Mouse (Mus musculus) urinary bladder, postnatal 36 days (tissue): ENCODE measurements at regions not wholly inside any gene's neighbourhood (a gene's known extent, or its start where the extent isn't known, plus 50 kb on each side); places are given as distances from the start of the nearest gene placed in this dataset.

Experiments
- DNase-seq, 2 experiments: peaks; one replicate each; pipeline ENCODE4 v3.0.0; 2022; ENCODE audit warnings: low spot score in 2 of 2, mixed read lengths in 1 of 2

DNA sequence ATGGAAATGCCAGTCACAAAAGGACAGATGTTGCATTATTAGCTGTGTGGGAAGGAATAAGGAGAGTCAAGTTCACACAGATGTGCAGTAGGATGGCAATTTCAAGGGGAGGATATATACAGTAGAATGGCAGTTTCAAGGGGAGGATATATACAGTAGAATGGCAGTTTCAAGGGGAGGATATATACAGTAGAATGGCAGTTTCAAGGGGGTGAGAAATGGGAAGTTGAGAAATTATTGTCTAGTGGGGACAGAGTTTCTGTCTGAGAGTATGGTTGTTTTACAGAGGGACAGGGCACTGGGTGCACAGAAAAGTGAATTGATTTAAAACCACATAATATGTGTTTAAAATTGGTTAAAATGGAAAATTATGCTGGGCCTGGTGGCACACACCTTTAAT lies 54.8 kb upstream of the Scel start:
- no peak for DNase-seq

DNA sequence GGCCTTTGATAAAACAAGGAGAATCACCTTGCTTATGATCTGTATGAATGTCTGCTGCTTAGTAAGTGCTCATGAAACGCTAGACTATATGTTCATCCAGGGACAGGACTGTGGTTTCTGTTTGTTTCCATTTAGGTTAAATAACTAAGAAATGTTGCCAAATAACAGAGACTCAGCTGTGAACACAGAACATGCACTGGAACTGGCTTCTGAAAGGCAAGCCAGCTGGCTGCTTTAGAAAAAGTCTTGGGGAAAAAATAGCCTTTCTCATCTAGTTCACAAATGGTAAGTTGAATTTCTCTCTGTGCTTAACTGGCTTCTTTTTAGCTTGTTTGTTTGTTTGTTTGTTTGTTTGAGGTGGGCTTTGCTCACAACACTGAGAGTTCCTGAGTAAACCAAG lies 57.0 kb upstream of the Scel start:
- DNase-seq = no peak

DNA sequence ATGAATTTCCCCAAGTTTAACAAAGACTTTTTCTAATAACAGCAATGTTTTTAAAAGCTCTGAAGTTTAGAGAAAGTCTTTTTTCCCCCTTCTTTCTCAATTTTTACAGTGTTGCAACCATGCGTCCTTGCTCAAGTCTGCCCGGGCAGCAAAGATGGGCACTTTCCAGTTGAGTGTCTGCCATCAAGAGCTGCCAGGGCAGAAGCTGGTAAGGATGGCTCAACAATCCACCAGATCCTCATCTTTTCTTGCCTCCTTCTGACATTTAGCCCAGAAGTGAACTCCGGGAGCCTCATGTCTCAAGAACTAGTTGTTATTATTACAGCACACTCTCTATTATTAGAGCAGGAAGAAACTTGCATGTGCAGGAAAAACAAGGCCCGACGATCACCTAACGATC lies 62.4 kb upstream of the Scel start:
- DNase-seq = peak in 1 of 2 experiments; percentile 40

- no peak for DNase-seq
Measured at GRCm38 (mm10) chr14:103449447-103449846, 63.7 kb upstream of the Scel start.

- DNase-seq = no peak
Measured at GRCm38 (mm10) chr14:103449033-103449432, 64.1 kb upstream of the Scel start.

DNA sequence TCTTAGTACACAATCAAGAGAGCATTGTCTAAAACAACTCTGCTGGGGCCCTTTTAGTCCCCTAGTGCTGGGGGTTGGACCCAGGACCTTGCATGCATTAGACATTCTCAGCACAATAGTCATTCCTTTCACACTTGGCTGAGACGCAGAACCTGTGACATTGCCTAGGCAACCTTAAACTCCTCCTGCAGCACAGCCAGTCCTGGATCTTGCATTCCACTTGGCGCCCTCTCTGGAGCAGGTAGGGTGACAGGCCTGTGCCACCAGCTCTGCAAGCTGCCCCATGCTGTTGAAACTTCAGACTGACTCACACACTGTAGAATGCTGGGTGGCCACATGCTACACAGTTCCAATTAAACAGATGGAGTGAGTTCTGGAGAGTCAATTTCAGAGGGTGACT lies 66.5 kb upstream of the Scel start:
- peak; percentile 20 to 36 for DNase-seq

GRCm38 (mm10) chr14:103441454-103442065 lies 71.6 kb upstream of the Scel start:
- DNase-seq = no peak

DNA sequence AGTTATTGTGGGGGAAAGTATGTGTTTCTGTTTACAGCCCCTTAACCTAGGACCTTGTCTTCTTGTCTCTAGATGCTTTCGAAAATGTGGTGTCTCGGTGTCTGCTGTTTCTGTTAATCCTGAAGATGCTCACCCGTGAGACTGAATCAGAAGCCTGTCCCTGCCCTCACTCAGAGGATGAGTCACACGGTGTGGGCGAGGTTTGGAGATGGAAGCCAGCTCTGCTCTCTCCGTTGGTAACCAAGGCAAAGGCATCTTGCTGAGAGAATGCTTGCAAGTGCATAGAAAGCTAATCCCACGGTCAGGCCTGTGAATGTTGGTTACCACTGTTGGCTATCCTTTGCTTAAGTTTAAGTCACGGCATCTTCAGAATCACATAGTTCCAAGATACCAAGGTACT lies 72.9 kb upstream of the Scel start:
- no peak for DNase-seq

DNA sequence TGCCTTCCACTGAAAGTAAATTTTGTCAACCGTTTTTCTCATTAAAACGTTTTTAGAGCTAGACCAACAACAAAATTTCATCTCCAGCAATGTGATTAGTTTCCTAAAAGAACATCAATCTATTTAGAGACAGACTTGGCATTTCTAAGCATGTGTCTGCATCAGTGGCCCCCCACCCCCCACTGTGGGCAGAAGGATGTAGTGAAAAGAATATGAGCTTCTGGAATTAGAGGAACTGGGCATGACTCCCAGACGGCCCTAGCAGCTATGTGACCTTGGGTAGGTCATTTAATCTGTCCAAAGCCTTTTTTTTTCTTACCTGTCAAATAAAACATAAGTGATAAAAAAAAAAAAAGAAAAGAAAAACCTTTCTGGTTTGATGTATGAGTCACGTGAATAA lies 78.9 kb upstream of the Scel start:
- no peak for DNase-seq

DNA sequence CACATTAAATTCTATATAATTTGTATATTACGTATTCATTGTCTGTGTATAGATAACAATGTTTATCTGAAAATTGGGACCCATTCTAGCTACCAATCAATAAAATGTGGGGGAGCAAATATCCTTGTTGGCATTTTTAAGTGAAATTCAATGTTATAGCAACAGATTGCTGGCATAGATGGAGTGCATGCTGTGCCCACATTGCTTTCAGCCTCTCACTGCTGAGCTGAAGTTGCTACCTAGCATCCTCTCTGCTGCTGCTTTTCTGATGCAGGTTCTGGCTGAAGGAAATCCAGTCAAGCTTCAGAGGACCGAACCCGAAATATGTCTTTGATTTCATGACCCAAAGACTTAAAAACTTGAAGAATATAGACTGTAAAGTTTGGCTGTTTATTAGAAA lies 80.0 kb upstream of the Scel start:
- DNase-seq = no peak

- DNase-seq = no peak
Measured at GRCm38 (mm10) chr14:103427873-103428272, 81.3 kb upstream of the Mycbp2 start.

GRCm38 (mm10) chr14:103421305-103421822 lies 74.8 kb upstream of the Mycbp2 start:
- DNase-seq = no peak

GRCm38 (mm10) chr14:103417110-103418061 lies 70.8 kb upstream of the Mycbp2 start:
- no peak for DNase-seq

DNA sequence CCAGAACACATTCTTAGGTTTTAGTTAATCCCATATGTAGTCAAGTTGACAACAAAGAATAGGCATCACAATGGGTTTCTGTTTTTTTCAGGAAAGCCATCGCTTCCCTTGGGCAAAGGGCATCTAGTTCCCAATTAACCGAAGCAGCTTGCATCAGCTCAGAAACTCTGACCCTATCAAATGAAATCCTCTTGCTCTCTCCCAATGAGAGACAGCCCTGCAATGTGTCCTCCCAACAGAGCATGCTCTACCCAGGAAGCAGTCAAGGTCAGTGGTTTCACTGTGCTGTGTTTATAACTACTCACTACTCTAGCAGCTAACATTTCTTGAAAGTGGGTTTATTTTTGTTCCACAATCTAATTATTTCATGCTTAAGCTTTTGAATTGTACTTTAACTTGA lies 58.0 kb upstream of the Mycbp2 start:
- DNase-seq = no peak

DNA sequence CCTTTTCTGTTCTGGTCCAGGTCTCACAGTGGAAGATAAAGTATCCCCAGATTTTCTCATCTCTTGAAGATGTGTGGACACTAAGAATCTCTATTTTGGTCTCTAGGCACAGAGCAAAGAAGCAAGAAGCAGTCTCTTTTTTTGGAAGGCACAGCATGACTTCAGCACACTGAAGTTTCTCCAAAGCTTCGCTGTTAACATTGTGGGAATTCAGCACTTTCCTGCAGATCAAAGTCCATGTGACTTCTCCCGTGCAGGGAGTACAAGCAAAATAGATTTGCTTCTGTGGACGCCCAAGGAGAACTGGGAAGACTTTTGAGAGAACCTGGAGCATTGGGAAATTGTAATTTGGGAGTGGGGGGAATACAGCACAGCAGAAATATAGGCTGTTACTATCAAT lies 56.4 kb upstream of the Mycbp2 start:
- DNase-seq = no peak

DNA sequence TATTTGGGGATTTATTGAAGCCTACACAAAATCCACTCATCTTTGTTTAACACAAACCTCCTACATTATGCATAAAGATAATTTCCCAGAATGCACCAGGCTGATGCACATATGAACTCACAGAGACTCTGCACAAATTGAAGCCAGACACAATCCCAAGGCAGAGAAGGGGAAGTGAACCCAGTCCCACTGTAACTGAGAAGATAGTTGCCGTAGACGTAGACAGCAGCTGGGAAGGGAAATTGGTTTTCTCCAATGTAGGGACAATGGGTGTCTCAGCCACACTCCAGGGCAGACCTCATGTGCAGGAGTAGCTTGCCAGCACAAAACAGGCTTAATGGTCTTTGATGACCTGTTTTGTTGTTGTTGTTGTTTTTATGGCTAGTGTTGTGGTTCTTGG lies 55.4 kb upstream of the Mycbp2 start:
- no peak for DNase-seq

DNA sequence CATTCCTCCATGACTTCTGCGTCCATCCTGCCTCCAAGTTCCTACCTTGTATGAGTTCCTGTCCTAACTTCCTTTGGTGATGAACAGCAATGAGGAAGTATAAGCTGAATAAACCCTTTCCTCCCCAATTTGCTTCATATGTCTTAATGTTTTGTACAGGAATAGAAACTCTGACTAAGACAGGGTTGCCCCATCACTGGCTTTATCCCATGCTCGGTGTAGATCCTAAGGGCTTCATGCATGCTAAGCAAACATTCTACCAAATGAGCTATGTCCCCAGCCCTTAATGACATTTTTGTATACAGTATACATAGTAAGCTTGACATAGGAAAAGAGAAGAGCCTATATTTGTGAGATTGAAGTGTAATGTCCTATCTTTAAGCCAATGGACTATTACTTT lies 54.7 kb upstream of the Mycbp2 start:
- DNase-seq = no peak

DNA sequence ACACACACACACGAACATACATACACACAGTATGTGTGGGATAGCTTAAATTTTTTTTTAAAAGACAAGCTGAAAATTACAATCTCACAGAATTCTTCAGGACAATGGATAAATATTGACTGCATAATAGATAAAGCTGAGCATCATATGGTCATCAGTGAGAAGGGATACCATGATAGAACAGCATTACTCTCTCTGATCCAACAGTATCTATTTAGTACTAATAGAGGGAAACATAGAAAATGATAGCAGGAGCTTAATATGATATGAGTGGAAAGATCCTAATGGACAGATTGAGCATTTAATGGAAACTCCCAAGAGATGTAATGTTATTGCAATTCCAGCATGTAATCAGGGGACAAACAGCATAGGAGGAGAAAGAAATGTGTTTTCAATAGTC lies 51.8 kb upstream of the Mycbp2 start:
- DNase-seq = no peak
